Mouse (Mus musculus): ENCODE data around the gene Zfp652. TPM values are rescaled to one million over a fixed set of nuclear protein-coding genes. Genes with fewer than 3 reads are reported as not detected.

Gene Zfp652
- total and polyA plus RNA-seq, 3 experiments: 3.0 to 9.8 (median 6.2) TPM

Other genes with a start within 250 kb of the Zfp652 start
- 0.17 TPM in 1 of 2 replicates, not detected in the other for gene Nxph3, start 198.1 kb upstream of the Zfp652 start, total RNA-seq (2012; rRNA removed)
- gene Nxph3, start 198.1 kb upstream of the Zfp652 start, total RNA-seq (2014; rRNA removed): not detected in 2 replicates
- gene Nxph3, start 198.1 kb upstream of the Zfp652 start, polyA plus RNA-seq (2012; ENCODE audit: insufficient read length, low read depth): not detected in 2 replicates
- gene Ngfr, start 124.9 kb upstream of the Zfp652 start, total RNA-seq (2012; rRNA removed): not detected in 2 replicates
- not detected in 2 replicates for gene Ngfr, start 124.9 kb upstream of the Zfp652 start, total RNA-seq (2014; rRNA removed)
- gene Ngfr, start 124.9 kb upstream of the Zfp652 start, polyA plus RNA-seq (2012; ENCODE audit: insufficient read length, low read depth): not detected in 2 replicates
- 512 and 606 TPM in 2 replicates for gene Phb, start 45.7 kb upstream of the Zfp652 start, total RNA-seq (2012; rRNA removed)
- gene Phb, start 45.7 kb upstream of the Zfp652 start, total RNA-seq (2014; rRNA removed): 699 and 784 TPM in 2 replicates
- 405 and 413 TPM in 2 replicates for gene Phb, start 45.7 kb upstream of the Zfp652 start, polyA plus RNA-seq (2012; ENCODE audit: insufficient read length, low read depth)
- gene B130006D01Rik, start 10.9 kb downstream of the Zfp652 start, total RNA-seq (2012; rRNA removed): 0.38 TPM in 2 replicates
- gene B130006D01Rik, start 10.9 kb downstream of the Zfp652 start, total RNA-seq (2014; rRNA removed): 0.15 and 0.23 TPM in 2 replicates
- 0.10 TPM in 1 of 2 replicates, not detected in the other for gene B130006D01Rik, start 10.9 kb downstream of the Zfp652 start, polyA plus RNA-seq (2012; ENCODE audit: insufficient read length, low read depth)
- gene Phospho1, start 111.8 kb downstream of the Zfp652 start, total RNA-seq (2012; rRNA removed): 0.46 and 1.3 TPM in 2 replicates
- gene Phospho1, start 111.8 kb downstream of the Zfp652 start, total RNA-seq (2014; rRNA removed): not detected in 2 replicates
- gene Phospho1, start 111.8 kb downstream of the Zfp652 start, polyA plus RNA-seq (2012; ENCODE audit: insufficient read length, low read depth): 0.97 and 6.0 TPM in 2 replicates
- gene Gngt2, start 124.5 kb downstream of the Zfp652 start, total RNA-seq (2012; rRNA removed): 133 and 143 TPM in 2 replicates
- gene Gngt2, start 124.5 kb downstream of the Zfp652 start, total RNA-seq (2014; rRNA removed): 157 and 162 TPM in 2 replicates
- 136 and 140 TPM in 2 replicates for gene Gngt2, start 124.5 kb downstream of the Zfp652 start, polyA plus RNA-seq (2012; ENCODE audit: insufficient read length, low read depth)
- gene Abi3, start 129.8 kb downstream of the Zfp652 start, total RNA-seq (2012; rRNA removed): 31.4 and 33.5 TPM in 2 replicates
- 24.4 and 25.9 TPM in 2 replicates for gene Abi3, start 129.8 kb downstream of the Zfp652 start, total RNA-seq (2014; rRNA removed)
- 54.9 and 74.5 TPM in 2 replicates for gene Abi3, start 129.8 kb downstream of the Zfp652 start, polyA plus RNA-seq (2012; ENCODE audit: insufficient read length, low read depth)
- 0.25 and 0.34 TPM in 2 replicates for gene B4galnt2, start 202.2 kb downstream of the Zfp652 start, total RNA-seq (2012; rRNA removed)
- gene B4galnt2, start 202.2 kb downstream of the Zfp652 start, total RNA-seq (2014; rRNA removed): 0.42 and 0.53 TPM in 2 replicates
- gene B4galnt2, start 202.2 kb downstream of the Zfp652 start, polyA plus RNA-seq (2012; ENCODE audit: insufficient read length, low read depth): 1.9 and 2.0 TPM in 2 replicates

Data from CH12.LX (cell line).